Mouse (Mus musculus): ENCODE measurements around the gene Cyb5d1. TPM values are rescaled to one million over a fixed set of nuclear protein-coding genes. Genes with fewer than 3 reads are reported as not detected.
"Not testable (repeated sequence)": the region's sequence is repeated elsewhere in the genome, so short reads cannot be mapped to it uniquely, and the experiment has no call there.

Cyb5d1 gene
- polyA plus RNA-seq (2012; fragmentation: generic; extraction: Trizol) = 23.0 TPM

GRCm38 (mm10) chr11:69395235-69395633 is at the start of gene Cyb5d1, which contains the start of gene Naa38:
TSS of gene Cyb5d1 (minus strand) at chr11:69395631.
TSS of gene Naa38 (plus strand) at chr11:69395487.
- H3K79me2 ChIP-seq (ENCODE audit: control insufficient read depth, insufficient read depth) = peaks cover 15% of the 10 kb centered on the region
- H3K36me3 ChIP-seq (ENCODE audit: control insufficient read depth, insufficient read depth) = peaks cover 11% of the 10 kb centered on the region
- H3K27me3 ChIP-seq (ENCODE audit: control insufficient read depth, insufficient read depth, insufficient read length) = not testable (repeated sequence)
- peak within 1 kb of the TSS; percentile 81 for H3K4me3 ChIP-seq
- H3ac ChIP-seq (ENCODE audit: control insufficient read depth, insufficient read length) = peak within 1 kb of the TSS; percentile 85
- peak within 1 kb of the TSS; percentile 95 for H3K4me2 ChIP-seq (ENCODE audit: low read depth)
- peak; percentile 13 for TF ChIP-seq USF1 (IDR thresholded peaks at IDR 0.05; ENCODE audit: low read depth)

- H3K79me2 ChIP-seq (ENCODE audit: control insufficient read depth, insufficient read depth) = no peaks in the 10 kb centered on the region
- no peaks in the 10 kb centered on the region for H3K36me3 ChIP-seq (ENCODE audit: control insufficient read depth, insufficient read depth)
- H3ac ChIP-seq (ENCODE audit: control insufficient read depth, insufficient read length) = no peak overlapping the region
- TF ChIP-seq SRF (IDR thresholded peaks at IDR 0.05; ENCODE audit: control insufficient read depth, insufficient read length, low read depth) = no peak
- TF ChIP-seq POLR2AphosphoS2 (IDR thresholded peaks at IDR 0.05; ENCODE audit: insufficient read length, low read depth) = no peak
- peak; percentile 68 for TF ChIP-seq MAX (IDR thresholded peaks at IDR 0.05; ENCODE audit: low read depth)
- TF ChIP-seq E2F4 (IDR thresholded peaks at IDR 0.05; ENCODE audit: insufficient read depth) = no peak
- TF ChIP-seq USF1 (IDR thresholded peaks at IDR 0.05; ENCODE audit: low read depth) = peak; percentile 62
- TF ChIP-seq POLR2A (IDR thresholded peaks at IDR 0.05; ENCODE audit: insufficient read length, low read depth) = no peak
- peak; percentile 63 for TF ChIP-seq CEBPB (IDR thresholded peaks at IDR 0.05; ENCODE audit: insufficient read depth, poor library complexity, severe bottlenecking)
- peak in 1 of 3 experiments; percentile 1 for TF ChIP-seq MYOD1 (IDR thresholded peaks at IDR 0.05; ENCODE audit: control insufficient read depth in 1 of 3, insufficient read length in 2 of 3, low read depth in 2 of 3)
- TF ChIP-seq REST (IDR thresholded peaks at IDR 0.05; ENCODE audit: insufficient read depth, insufficient read length) = no peak
- TF ChIP-seq TCF12 (IDR thresholded peaks at IDR 0.05; ENCODE audit: insufficient read depth, poor library complexity, severe bottlenecking) = no peak
- no peak for TF ChIP-seq MYOG (IDR thresholded peaks at IDR 0.05; ENCODE audit: control insufficient read depth in 1 of 3, insufficient read depth in 1 of 3, insufficient read length in 2 of 3, low read depth in 2 of 3)
- TF ChIP-seq TCF3 (IDR thresholded peaks at IDR 0.05; ENCODE audit: insufficient read length, low read depth) = no peak
- H3K4me2 ChIP-seq (ENCODE audit: low read depth) = no peak overlapping the region
- no peak overlapping the region for H3K4me3 ChIP-seq
- H3K27me3 ChIP-seq (ENCODE audit: control insufficient read depth, insufficient read depth, insufficient read length) = no peaks in the 10 kb centered on the region
These were observed 47.9 kb upstream of the Cyb5d1 start for GRCm38 (mm10) chr11:69443328-69443727.

GRCm38 (mm10) chr11:69437291-69437690 is 41.9 kb upstream of the Cyb5d1 start:
- H3K4me2 ChIP-seq (ENCODE audit: low read depth) = no peak overlapping the region
- H3K36me3 ChIP-seq (ENCODE audit: control insufficient read depth, insufficient read depth) = no peaks in the 10 kb centered on the region
- no peaks in the 10 kb centered on the region for H3K27me3 ChIP-seq (ENCODE audit: control insufficient read depth, insufficient read depth, insufficient read length)
- no peaks in the 10 kb centered on the region for H3K79me2 ChIP-seq (ENCODE audit: control insufficient read depth, insufficient read depth)
- H3ac ChIP-seq (ENCODE audit: control insufficient read depth, insufficient read length) = no peak overlapping the region
- H3K4me3 ChIP-seq = no peak overlapping the region
- TF ChIP-seq TCF3 (IDR thresholded peaks at IDR 0.05; ENCODE audit: insufficient read length, low read depth) (no peak), TCF12 (IDR thresholded peaks at IDR 0.05; ENCODE audit: insufficient read depth, poor library complexity, severe bottlenecking) (no peak), REST (IDR thresholded peaks at IDR 0.05; ENCODE audit: insufficient read depth, insufficient read length) (no peak), MAX (IDR thresholded peaks at IDR 0.05; ENCODE audit: low read depth) (no peak), POLR2AphosphoS2 (IDR thresholded peaks at IDR 0.05; ENCODE audit: insufficient read length, low read depth) (no peak), POLR2A (IDR thresholded peaks at IDR 0.05; ENCODE audit: insufficient read length, low read depth) (no peak), E2F4 (IDR thresholded peaks at IDR 0.05; ENCODE audit: insufficient read depth) (no peak), SRF (IDR thresholded peaks at IDR 0.05; ENCODE audit: control insufficient read depth, insufficient read length, low read depth) (no peak)

- peak in 1 of 3 experiments; percentile 66 for TF ChIP-seq MYOD1 (IDR thresholded peaks at IDR 0.05; ENCODE audit: control insufficient read depth in 1 of 3, insufficient read length in 2 of 3, low read depth in 2 of 3)
- no peak for TF ChIP-seq REST (IDR thresholded peaks at IDR 0.05; ENCODE audit: insufficient read depth, insufficient read length)
- TF ChIP-seq POLR2AphosphoS2 (IDR thresholded peaks at IDR 0.05; ENCODE audit: insufficient read length, low read depth) = no peak
- TF ChIP-seq MYOG (IDR thresholded peaks at IDR 0.05; ENCODE audit: control insufficient read depth in 1 of 3, insufficient read depth in 1 of 3, insufficient read length in 2 of 3, low read depth in 2 of 3) = peak in 1 of 3 experiments; percentile 42
- Histone ChIP-seq H3K4me2 (ENCODE audit: low read depth) (no peak overlapping the region), H3K27me3 (ENCODE audit: control insufficient read depth, insufficient read depth, insufficient read length) (no peaks in the 10 kb centered on the region), H3K36me3 (ENCODE audit: control insufficient read depth, insufficient read depth) (no peaks in the 10 kb centered on the region), H3ac (ENCODE audit: control insufficient read depth, insufficient read length) (no peak overlapping the region), H3K79me2 (ENCODE audit: control insufficient read depth, insufficient read depth) (no peaks in the 10 kb centered on the region), H3K4me3 (no peak overlapping the region)
These were observed 37.8 kb upstream of the Cyb5d1 start for GRCm38 (mm10) chr11:69433189-69433588.

GRCm38 (mm10) chr11:69432640-69432982 is 37.2 kb upstream of the Cyb5d1 start:
- no peaks in the 10 kb centered on the region for H3K36me3 ChIP-seq (ENCODE audit: control insufficient read depth, insufficient read depth)
- H3K27me3 ChIP-seq (ENCODE audit: control insufficient read depth, insufficient read depth, insufficient read length) = no peaks in the 10 kb centered on the region
- no peaks in the 10 kb centered on the region for H3K79me2 ChIP-seq (ENCODE audit: control insufficient read depth, insufficient read depth)
- H3K4me2 ChIP-seq (ENCODE audit: low read depth) = no peak overlapping the region
- H3ac ChIP-seq (ENCODE audit: control insufficient read depth, insufficient read length) = no peak overlapping the region
- no peak for TF ChIP-seq TCF12 (IDR thresholded peaks at IDR 0.05; ENCODE audit: insufficient read depth, poor library complexity, severe bottlenecking)
- no peak for TF ChIP-seq MAX (IDR thresholded peaks at IDR 0.05; ENCODE audit: low read depth)
- peak in 1 of 3 experiments; percentile 4 for TF ChIP-seq MYOD1 (IDR thresholded peaks at IDR 0.05; ENCODE audit: control insufficient read depth in 1 of 3, insufficient read length in 2 of 3, low read depth in 2 of 3)
- no peak for TF ChIP-seq E2F4 (IDR thresholded peaks at IDR 0.05; ENCODE audit: insufficient read depth)
- TF ChIP-seq TCF3 (IDR thresholded peaks at IDR 0.05; ENCODE audit: insufficient read length, low read depth) = no peak
- no peak for TF ChIP-seq REST (IDR thresholded peaks at IDR 0.05; ENCODE audit: insufficient read depth, insufficient read length)
- no peak overlapping the region for H3K4me3 ChIP-seq

Measured in myocyte (in vitro differentiated cells).